Mouse (Mus musculus) fibroblast of lung, adult 2 months (primary cell): Measurements from ENCODE around the gene Sipa1l2.

Source experiments
- DNase-seq: peaks from one replicate; pipeline ENCODE4 v3.0.0-alpha.2; 2011; ENCODE audit warnings: low read depth

Gene Sipa1l2

DNA sequence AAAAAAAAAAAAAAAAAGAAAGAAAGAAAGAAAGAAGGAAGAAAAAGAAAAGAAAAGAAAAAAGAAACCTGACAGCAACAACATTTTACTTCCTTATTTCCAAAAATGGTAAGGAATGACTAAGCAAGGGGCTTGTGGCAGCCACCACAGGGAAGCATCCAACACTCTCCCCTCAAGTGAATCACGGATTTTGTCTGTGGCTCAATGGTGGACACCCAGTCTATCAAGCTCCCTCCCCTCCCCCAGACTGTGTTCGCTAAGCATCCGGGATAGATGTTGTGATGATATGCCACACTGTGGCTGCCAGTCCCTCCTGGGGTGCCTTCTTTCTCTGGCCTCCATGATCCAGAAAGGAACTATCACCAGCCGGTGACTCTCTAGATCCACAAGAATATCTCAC is 6.5 kb upstream of the Sipa1l2 start:
- DNase-seq: no peak

GRCm38 (mm10) chr8:125574280-125574679 is 4.7 kb upstream of the Sipa1l2 start:
- no peak for DNase-seq

GRCm38 (mm10) chr8:125572246-125572645 is 2.6 kb upstream of the Sipa1l2 start:
- DNase-seq: no peak

- peak; percentile 78 for DNase-seq
Measured at GRCm38 (mm10) chr8:125570835-125571465, 1.3 kb upstream of the Sipa1l2 start.

DNA sequence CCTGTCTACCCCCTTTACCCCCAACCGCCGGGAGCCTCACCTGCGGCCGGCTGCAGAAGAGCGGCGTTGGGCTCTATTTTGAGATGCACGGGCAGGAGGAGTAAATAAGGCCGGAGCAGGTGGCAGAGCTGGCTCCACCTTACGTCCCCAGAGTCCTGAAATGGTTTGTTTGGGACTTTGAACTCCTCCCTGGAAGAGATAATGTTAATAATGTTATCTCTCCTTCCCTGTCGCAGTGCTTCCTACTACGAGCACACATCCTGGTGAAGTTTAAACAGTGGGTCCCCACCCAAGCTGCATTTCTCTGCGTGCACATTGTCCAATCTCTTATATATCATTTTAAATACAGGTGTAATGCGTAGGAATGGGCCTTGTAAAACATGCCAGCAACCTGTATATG is 781 bp upstream of the Sipa1l2 start:
- DNase-seq: no peak

- peak; percentile 57 for DNase-seq
Measured at GRCm38 (mm10) chr8:125568851-125569532, 616 bp downstream of the Sipa1l2 start.

DNA sequence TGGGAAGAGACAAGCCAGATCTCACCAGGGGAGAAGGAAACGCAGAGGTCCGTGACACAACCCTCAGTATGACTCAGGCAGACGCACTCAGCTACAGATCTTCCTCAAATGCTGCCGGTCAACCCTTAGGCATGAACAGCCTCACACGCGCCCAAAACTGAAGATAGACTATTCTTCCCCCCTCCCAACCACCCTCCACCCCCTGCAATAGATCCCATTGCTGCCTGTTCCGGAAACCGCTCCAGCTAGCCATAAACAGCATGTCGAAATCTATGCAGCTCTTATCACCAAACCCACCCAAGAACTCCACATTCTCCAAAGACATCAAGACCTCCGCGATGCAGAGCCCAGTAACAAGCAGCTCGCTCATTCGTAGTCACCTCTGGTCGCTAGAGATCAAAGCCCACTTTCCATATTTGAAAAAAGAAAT is 1.2 kb downstream of the Sipa1l2 start:
- DNase-seq: no peak

DNA sequence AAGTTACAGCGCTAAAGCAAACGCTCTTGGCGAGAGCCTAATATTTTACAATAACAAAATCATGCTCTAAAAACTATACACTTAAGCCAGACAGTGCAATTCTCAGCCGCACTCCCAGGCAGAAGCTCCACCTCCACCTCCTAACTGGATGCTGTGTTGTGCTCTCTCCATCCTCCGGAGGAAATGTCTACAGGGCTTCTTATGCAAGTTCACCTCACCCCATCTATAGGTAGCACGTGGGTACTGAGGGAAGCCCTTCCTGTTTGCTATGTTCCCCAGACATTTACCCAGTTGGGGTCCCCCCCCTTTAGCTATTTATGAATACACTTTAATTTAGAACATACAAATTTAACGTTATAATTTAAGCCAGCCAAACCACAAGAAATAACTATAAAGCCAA is 2.0 kb downstream of the Sipa1l2 start:
- no peak for DNase-seq

DNA sequence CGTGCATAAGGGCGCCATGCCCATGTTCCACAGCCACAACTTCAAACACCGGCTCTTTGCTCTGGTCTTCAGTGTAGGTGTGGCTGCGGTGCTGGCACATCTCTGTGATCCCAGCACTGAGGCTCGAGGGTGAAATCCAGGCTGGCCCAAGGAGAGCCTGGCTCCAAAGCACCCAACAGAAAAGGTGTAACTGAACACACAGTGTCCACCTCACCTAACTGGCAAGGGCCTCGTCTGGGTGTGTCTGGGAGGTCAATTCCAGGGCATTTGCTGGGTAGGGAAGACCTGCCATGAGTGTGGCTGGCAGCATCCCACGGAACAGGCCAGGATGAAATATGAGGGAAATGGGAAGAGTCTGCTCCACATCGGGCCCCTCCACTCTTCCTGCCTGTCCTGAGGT is 6.7 kb downstream of the Sipa1l2 start:
- no peak for DNase-seq

DNA sequence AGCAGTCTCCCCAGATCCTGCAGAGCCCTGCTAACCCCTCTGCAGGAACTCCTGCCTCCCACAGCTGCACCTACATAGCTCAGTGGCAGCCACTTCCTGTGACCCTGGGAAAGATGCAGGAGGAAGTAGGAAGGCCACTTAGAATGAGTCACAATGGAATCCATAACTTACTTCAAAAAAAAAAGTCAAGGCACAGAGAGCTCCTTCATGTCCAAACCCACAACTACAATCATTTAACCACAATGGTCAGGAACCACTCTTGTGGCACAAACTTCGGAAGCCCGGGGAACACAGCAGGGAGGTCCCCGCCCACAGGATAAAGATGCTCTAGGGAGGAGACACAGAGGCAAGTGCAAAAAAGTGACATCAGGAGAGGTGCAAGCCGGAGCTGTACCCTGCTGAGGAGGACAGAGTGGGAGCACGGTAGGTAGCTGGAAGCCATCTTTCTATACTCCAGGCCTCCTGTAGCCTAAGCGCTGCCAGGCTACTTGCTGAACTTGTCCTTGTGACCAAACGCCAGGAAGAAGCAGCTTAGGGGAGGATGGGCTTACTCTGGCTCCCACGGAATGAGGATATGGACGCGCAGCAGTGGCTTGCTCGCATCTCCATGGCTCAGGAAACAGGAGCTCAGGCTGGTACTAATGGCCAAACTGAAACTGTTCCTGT is 8.7 kb downstream of the Sipa1l2 start:
- DNase-seq: no peak

GRCm38 (mm10) chr8:125559066-125559653 is 10.4 kb downstream of the Sipa1l2 start:
- no peak for DNase-seq

- peak; percentile 28 for DNase-seq
Measured at GRCm38 (mm10) chr8:125558109-125559065, 11.2 kb downstream of the Sipa1l2 start.

DNA sequence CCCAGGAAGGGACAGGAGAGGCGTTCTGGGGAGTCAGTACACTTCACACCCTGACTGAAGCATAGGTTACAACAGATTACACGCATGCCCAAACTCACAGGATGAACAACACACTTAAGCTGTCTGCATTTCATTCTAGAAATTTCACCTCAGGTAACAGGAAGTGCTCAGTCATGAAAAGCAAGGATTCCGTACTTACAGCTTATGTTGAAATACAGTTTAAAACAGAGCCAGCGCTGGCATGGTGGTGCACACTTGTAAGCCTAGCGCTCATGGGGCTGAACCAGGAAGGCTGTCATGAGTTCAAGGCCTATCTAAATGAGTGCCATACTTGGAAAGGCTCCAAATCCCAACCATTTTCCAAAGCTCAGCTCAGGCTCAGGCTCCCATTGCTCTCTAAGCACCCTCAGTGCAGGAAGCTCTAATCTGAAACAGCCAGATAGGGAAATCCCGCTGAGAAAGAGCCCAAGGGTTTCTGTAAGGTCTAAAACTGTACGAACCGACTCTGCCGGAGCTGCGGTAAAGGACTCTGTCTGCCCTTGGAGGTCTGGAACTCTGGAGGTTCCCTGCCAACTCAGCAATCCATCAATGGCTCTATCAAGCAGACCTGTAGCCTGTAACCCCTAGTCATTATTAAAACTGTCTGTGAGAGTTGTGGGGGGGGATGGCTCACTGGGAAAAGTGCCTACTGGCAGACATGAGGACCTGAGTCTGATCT is 12.1 kb downstream of the Sipa1l2 start:
- no peak for DNase-seq

- no peak for DNase-seq
Measured at GRCm38 (mm10) chr8:125556706-125557105, 12.9 kb downstream of the Sipa1l2 start.

DNA sequence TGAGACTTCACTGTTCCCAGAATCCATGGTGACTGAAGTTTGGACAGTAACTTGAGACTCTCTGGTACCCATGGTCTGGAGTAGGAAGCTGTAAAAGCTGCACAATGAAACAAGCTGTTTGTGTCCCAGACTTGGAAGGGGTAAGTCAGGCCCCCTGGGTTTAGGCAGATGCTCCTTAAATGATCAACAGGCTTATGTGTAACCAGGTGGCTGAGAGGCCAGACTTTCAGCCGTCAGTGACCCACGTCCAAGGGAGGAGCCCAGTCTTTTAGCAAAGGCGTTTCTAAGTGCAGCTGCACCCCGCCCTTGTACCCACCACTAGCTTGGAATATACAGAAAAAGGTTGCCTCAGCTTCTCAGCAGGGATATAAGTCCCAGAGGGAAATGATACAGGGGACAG is 19.0 kb downstream of the Sipa1l2 start:
- DNase-seq: no peak

- no peak for DNase-seq
Measured at GRCm38 (mm10) chr8:125547296-125547695, 22.3 kb downstream of the Sipa1l2 start.

- no peak for DNase-seq
Measured at GRCm38 (mm10) chr8:125545866-125546265, 23.7 kb downstream of the Sipa1l2 start.

DNA sequence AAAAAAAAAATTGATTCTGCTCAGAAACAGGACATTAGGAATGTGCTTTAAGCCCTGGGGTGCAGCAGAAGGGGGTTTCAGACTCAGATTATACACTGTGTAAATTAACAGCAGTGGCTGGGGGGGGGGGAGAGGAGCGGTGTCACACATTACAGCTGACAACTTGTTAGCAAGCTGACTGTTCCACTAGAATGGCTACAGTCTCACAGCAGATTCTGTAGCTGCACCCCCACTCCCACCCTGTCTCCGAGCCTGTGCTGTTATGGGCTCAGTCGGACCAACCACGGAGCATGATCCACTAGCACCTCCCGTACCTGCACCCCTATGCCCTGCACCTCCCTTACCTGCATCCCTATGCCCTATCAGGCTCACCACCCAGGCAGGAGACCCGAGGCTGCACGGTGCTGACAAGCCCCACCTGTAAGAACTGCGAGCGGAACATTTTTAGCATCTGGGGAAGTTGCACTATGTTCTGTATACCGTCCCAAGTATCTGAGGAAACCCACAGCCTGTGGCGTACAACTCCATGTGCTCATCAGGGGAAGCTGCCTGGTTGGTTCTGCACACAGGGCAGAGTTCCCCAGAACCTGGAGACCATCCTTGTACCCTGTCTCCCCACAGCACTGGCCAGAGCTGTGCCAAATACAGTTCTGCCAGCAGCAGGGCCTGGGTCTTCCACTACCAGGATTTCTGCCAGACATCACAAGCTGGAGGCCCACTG is 26.6 kb downstream of the Sipa1l2 start:
- no peak for DNase-seq

- no peak for DNase-seq
Measured at GRCm38 (mm10) chr8:125539056-125540013, 30.3 kb downstream of the Sipa1l2 start.
